Mouse (Mus musculus): ENCODE results near the gene Kpna2. TPM values are rescaled to one million over a fixed set of nuclear protein-coding genes. Genes with fewer than 3 reads are reported as not detected.

Gene Kpna2
- total RNA-seq, 2 experiments from 2014 or later = 24.1 to 27.6 TPM

Other genes with a start within 250 kb of the Kpna2 start
- 100 to 1,000 TPM; 104 to 118 TPM for gene Pecam1, start 248.9 kb downstream of the Kpna2 start, total RNA-seq (2021)
- 1 to 10 TPM; 1.0 to 1.2 TPM for gene Milr1, start 248.3 kb downstream of the Kpna2 start, total RNA-seq (2021)
- 1 to 10 TPM; 4.9 to 5.2 TPM for gene Polg2, start 220.0 kb downstream of the Kpna2 start, total RNA-seq (2021)
- 100 to 1,000 TPM; 281 to 345 TPM for gene Ddx5, start 210.4 kb downstream of the Kpna2 start, total RNA-seq (2021)
- 1 to 10 TPM; 5.5 to 8.7 TPM for gene Cep95, start 210.3 kb downstream of the Kpna2 start, total RNA-seq (2021)
- 10 to 100 TPM; 22.3 to 26.6 TPM for gene Smurf2, start 78.8 kb downstream of the Kpna2 start, total RNA-seq (2021)
- gene 1810010H24Rik, start 26.1 kb upstream of the Kpna2 start, total RNA-seq (2021) = 1 to 10 TPM; 2.5 to 3.0 TPM
- gene Bptf, start 132.6 kb upstream of the Kpna2 start, total RNA-seq (2021) = 10 to 100 TPM; 25.5 to 35.1 TPM
- 10 to 100 TPM; 13.8 to 16.3 TPM for gene Nol11, start 189.8 kb upstream of the Kpna2 start, total RNA-seq (2021)

Data from gastrocnemius, postnatal 10 days (tissue).